Mouse (Mus musculus): ENCODE results near the gene Zbtb12. TPM values are rescaled to one million over a fixed set of nuclear protein-coding genes. Genes with fewer than 3 reads are reported as not detected.
A peak's percentile ranks its signal among the peaks of the same experiment; 100 is the strongest.

Gene Zbtb12
- total RNA-seq, 2 experiments from 2014 or later = 35.4 to 38.3 TPM

DNA sequence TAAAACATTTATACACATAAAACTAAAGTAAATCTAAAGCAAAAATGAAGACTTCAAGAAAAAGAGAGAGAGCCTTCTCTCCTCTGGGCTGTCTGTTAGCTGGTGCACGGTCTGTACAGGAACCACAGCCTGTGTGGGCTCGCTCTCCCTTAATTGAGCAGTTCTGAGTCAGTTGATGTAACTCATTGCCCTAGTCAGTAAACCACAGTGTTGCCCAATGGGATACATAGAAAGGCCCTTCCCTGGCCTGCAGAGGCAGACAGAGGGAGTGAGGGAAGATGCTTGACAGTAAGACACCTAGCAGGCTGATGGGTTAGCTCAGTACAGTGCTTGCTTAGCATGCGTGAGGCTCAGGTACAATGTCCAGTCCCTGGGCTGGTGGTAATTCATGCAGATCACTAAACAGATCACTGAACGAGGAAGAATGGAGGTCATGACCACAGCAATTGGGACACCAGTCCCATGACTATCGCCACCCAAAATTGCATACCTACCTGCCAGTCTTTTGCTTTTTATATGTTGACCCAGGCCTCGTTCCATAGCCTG lies 58.8 kb downstream of the Zbtb12 start:
- intact Hi-C loops (cut with DNase I) = no loop called here
- no peak for DNase-seq

DNA sequence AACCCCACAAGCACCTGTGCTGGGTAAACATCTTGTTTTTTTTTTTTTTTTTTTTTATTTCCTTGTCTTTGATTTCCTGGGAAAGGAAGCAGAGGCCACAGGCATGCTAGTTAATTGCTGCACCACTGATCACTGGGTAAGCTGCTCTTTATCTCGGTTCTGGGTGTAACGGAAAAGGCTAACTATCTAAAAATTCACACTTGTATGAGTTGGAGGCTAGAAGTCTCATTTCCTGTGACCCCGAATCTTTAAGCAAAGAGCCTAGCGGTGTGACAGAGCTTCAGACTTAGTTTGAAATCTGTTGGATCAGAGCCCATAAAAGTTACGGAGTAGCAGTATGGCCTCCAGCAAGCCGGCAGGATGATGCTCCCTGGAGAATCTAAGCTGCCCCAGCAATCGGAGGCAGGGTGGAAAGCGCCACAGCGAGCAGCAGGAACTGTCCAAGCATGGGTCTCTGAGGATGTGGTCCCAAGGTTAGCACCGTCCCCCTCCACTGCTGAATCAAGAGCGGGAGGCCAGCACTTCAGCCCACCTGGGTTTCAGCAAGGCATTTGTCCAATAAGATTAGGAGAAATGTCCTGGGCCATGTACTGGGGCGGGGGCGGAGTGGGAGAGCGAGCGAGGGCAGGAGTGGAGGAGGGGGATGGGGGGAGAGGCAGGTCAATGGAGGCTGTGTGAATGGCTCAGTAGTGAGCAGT lies 62.2 kb downstream of the Zbtb12 start:
- no peak for DNase-seq

DNA sequence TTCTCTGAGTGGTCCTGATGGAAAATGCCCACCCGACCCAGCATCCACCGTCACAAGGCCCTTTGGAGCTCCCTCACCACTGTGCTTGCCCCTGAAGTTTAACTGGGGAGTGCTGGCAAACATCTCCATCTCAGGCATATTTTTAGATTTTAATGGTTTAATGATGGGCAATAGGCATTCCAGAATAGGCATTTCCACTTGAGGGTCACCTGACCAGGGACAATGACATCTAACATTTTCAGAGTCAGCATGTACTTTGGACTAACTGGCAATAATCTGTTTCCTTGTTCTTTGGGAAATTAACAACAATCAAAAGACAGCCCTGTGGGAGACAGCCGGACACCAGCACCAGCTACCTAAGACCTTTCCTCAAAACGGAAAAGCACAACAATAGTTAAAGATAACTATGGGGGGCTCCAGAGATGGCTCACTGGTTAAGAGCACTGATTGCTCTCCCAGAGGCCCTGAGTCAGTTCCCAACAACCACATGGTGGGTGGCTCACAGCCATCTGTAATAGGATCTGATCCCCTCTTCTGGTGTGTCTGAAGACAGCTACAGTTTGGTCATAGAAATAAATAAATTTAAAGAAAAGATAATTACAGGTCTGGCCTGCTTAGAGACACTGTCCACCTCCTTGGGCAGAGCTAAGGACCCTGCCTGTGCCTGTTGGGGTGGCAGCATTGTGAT lies 64.0 kb downstream of the Zbtb12 start:
- no peak for DNase-seq
- intact Hi-C loops (cut with DNase I) = no loop called here

More for the DNA sequence above, 62.2 kb downstream of the Zbtb12 start:
- intact Hi-C loops (cut with DNase I) = no loop called here

DNA sequence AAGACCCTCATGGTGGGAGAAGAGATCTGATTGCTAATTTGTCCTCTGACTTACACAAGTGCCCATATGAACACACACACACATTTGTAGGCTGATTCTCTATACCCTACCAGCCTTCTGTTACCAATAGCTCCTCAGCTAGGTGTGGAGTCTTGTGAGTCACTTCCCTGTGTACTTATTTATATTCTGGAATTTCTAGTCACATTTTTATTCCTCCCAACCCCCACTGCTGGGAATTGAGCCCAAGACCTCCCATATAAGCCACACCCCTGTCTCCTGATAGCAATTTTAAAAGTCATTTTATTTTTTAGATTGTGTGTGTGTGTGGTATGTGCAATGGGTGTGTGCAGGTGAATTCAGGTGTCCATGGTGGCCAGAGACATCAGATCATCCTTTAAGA lies 65.1 kb downstream of the Zbtb12 start:
- no peak for DNase-seq
- intact Hi-C loops (cut with DNase I) = no loop called here

Small RNAs within 50 kb of the gene (microRNA-seq; reads per million reads assigned to microRNA genes)
- gene Mir6970 (1.5 reads per million), gene Mir6971 (5.4 reads per million, percentile 13 among the genes with 10 or more reads in this experiment), gene Mir6972 (not detected)

Other genes starting within 250 kb of the Zbtb12 start
- gene Prrt1, start 249.9 kb upstream of the Zbtb12 start, total RNA-seq (2021) = 10 to 100 TPM; 78.2 to 81.9 TPM
- gene Fkbpl, start 234.7 kb upstream of the Zbtb12 start, total RNA-seq (2021) = 10 to 100 TPM in 1 of 2 experiments, 1 to 10 TPM in 1; 7.9 to 10.5 TPM
- gene Atf6b, start 232.3 kb upstream of the Zbtb12 start, total RNA-seq (2021) = 10 to 100 TPM; 72.8 to 75.4 TPM
- gene Tnxb, start 208.9 kb upstream of the Zbtb12 start, total RNA-seq (2021) = 1 to 10 TPM; 1.9 to 2.2 TPM
- gene C4b, start 135.6 kb upstream of the Zbtb12 start, total RNA-seq (2021) = 1 to 10 TPM; 4.4 TPM
- not detected for gene Cyp21a1, start 74.9 kb upstream of the Zbtb12 start, total RNA-seq (2021)
- 10 to 100 TPM; 47.9 to 48.2 TPM for gene Stk19, start 42.5 kb upstream of the Zbtb12 start, total RNA-seq (2021)
- 10 to 100 TPM; 33.8 to 38.1 TPM for gene Dxo, start 42.5 kb upstream of the Zbtb12 start, total RNA-seq (2021)
- 10 to 100 TPM; 68.5 to 74.7 TPM for gene Skiv2l, start 29.3 kb upstream of the Zbtb12 start, total RNA-seq (2021)
- 10 to 100 TPM; 31.7 to 32.8 TPM for gene Nelfe, start 29.1 kb upstream of the Zbtb12 start, total RNA-seq (2021)
- gene Cfb, start 17.0 kb upstream of the Zbtb12 start, total RNA-seq (2021) = under 1 TPM; 0.28 to 0.66 TPM
- gene Gm20547, start 2.6 kb downstream of the Zbtb12 start, total RNA-seq (2021) = not detected
- gene C2, start 18.8 kb downstream of the Zbtb12 start, total RNA-seq (2021) = 1 to 10 TPM; 2.1 to 3.2 TPM
- 100 to 1,000 TPM; 232 to 251 TPM for gene Ehmt2, start 19.0 kb downstream of the Zbtb12 start, total RNA-seq (2021)
- under 1 TPM in 1 of 2 experiments, not detected in 1; 0.20 TPM for gene Slc44a4, start 35.0 kb downstream of the Zbtb12 start, total RNA-seq (2021)
- 10 to 100 TPM; 18.8 to 19.1 TPM for gene Neu1, start 51.8 kb downstream of the Zbtb12 start, total RNA-seq (2021)
- gene Hspa1b, start 79.8 kb downstream of the Zbtb12 start, total RNA-seq (2021) = 1 to 10 TPM; 1.6 to 2.3 TPM
- gene Gm20481, start 90.4 kb downstream of the Zbtb12 start, total RNA-seq (2021) = not detected
- 1 to 10 TPM; 3.1 to 5.2 TPM for gene Hspa1a, start 92.7 kb downstream of the Zbtb12 start, total RNA-seq (2021)
- gene Hspa1l, start 93.2 kb downstream of the Zbtb12 start, total RNA-seq (2021) = under 1 TPM in 1 of 2 experiments, not detected in 1; 0.22 TPM
- 10 to 100 TPM; 35.9 to 38.5 TPM for gene Lsm2, start 102.4 kb downstream of the Zbtb12 start, total RNA-seq (2021)
- 10 to 100 TPM; 91.0 to 94.3 TPM for gene Vars, start 121.5 kb downstream of the Zbtb12 start, total RNA-seq (2021)
- under 1 TPM; 0.12 to 0.16 TPM for gene Vwa7, start 137.1 kb downstream of the Zbtb12 start, total RNA-seq (2021)
- under 1 TPM; 0.98 to 0.99 TPM for gene Sapcd1, start 148.5 kb downstream of the Zbtb12 start, total RNA-seq (2021)
- 1 to 10 TPM; 2.0 to 3.2 TPM for gene Msh5, start 167.3 kb downstream of the Zbtb12 start, total RNA-seq (2021)
- 10 to 100 TPM; 20.2 to 20.3 TPM for gene Clic1, start 170.5 kb downstream of the Zbtb12 start, total RNA-seq (2021)
- 100 to 1,000 TPM; 101 to 115 TPM for gene Ddah2, start 179.6 kb downstream of the Zbtb12 start, total RNA-seq (2021)
- gene Ly6g6c, start 185.9 kb downstream of the Zbtb12 start, total RNA-seq (2021) = not detected
- gene Mpig6b, start 186.7 kb downstream of the Zbtb12 start, total RNA-seq (2021) = not detected
- 1 to 10 TPM; 2.8 to 3.4 TPM for gene Ly6g6e, start 197.4 kb downstream of the Zbtb12 start, total RNA-seq (2021)
- gene Ly6g6d, start 198.6 kb downstream of the Zbtb12 start, total RNA-seq (2021) = not detected
- not detected for gene Ly6g6f, start 206.1 kb downstream of the Zbtb12 start, total RNA-seq (2021)
- gene Abhd16a, start 209.8 kb downstream of the Zbtb12 start, total RNA-seq (2021) = 10 to 100 TPM; 66.7 to 73.6 TPM
- gene Ly6g5c, start 228.8 kb downstream of the Zbtb12 start, total RNA-seq (2021) = not detected
- gene Ly6g5b, start 235.9 kb downstream of the Zbtb12 start, total RNA-seq (2021) = 1 to 10 TPM in 1 of 2 experiments, under 1 TPM in 1; 0.81 to 2.3 TPM
- gene Gpank1, start 242.0 kb downstream of the Zbtb12 start, total RNA-seq (2021) = 10 to 100 TPM; 10.7 to 12.1 TPM
- 100 to 1,000 TPM; 210 to 214 TPM for gene Csnk2b, start 242.6 kb downstream of the Zbtb12 start, total RNA-seq (2021)
- gene D17H6S53E, start 246.9 kb downstream of the Zbtb12 start, total RNA-seq (2021) = 10 to 100 TPM; 19.8 to 20.1 TPM

All from left cerebral cortex, postnatal 4 days (tissue).